Mouse (Mus musculus) CD4-positive helper T cell, adult 2 months (primary cell): Measurements from ENCODE around the gene Sept9.

Experiments
- DNase-seq: peaks from one replicate; pipeline ENCODE4 v3.0.0-alpha.2; 2012; ENCODE audit warnings: low read depth, missing footprints, low spot score

Gene Sept9

DNA sequence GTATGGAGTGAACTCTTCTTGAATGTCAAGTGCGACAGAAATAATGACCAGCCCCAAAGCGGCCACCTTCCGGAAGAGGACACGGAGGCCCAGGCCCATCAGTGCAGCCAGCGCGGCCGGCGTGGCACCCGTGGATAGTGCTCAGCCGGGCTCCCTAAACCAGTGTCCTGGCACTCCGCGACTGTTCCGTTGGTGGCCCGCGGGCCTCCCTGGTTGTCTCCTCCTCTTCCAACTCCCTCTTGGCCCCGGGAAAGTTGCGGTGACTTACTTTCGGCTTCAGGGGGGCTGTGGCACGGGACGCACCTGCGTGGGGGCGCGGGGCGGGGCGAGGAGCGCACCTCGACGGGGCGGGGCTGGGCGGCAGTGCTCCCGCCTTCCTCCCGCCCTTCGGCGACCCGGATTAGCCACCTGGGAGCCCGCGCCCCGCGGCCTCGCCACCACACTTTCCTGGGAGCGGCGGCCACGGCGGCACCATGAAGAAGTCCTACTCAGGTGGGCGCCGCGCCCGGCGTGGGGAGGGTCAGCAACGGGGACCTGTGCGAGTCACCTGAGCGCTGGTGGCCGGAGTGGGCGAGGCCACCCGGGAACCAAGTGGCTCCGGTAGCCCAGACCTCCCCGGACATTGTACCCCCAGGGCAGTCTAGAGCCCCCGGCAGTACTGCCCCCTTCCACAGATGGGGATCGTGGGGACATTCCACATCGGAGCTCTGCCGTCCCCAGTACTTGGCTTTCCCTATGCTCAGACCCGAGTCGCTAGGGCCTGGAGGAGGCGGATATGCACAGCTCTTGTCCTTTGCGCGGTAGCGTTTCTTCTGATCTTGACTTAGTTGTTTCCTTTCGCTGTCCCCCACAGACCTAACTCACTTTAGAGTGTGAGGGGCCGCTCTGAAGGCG, at the start of gene Sept9:
Sept9 (plus strand) TSS at position 380 of the 894 bp plus-strand sequence.
- peak; percentile 30 for DNase-seq

- DNase-seq = no peak
These were observed 48.9 kb upstream of the Sept9 start for GRCm38 (mm10) chr11:117150467-117150966.

- no peak for DNase-seq
These were observed 48.0 kb upstream of the Sept9 start for GRCm38 (mm10) chr11:117151461-117151860.

DNA sequence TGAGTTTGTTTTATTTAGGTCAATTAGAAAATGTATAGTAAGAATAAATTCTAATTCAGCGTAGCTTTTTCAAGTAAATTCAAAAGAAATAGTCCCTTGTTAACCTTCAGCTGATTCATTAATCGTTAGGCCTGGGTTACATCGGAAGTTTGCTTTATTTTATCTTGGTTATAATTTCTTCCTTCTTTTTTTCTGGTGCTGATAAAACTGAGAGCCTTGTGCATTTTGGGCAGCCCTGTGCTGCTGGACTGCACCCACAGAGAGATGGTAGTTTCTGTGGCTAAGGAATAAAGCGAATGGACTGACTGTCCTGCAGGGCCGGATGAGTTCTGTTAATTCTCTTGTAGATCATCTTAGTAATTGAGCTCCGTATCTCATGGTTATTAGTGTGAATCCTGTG, 46.9 kb upstream of the Sept9 start:
- DNase-seq = no peak

DNA sequence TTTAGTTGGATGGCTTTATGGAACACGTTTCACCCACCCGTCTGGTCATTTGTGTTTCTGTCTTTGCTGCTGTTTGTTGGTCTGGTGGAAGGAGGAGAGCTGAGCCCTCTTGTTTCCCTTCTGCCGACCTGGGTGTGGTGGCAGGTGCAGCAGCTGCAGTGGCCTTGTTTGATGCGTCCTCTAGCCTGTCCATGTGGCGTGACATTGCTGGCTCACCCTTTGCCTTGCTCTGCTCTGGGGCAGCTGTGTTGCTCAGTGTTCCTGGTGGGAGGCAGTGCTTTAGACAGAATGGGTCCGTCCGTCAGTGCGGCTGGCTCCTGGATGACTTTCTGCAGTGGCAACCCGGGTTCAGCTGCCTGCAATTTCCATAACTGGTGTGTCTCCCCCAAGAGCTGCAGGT, 45.9 kb upstream of the Sept9 start:
- DNase-seq = no peak

DNA sequence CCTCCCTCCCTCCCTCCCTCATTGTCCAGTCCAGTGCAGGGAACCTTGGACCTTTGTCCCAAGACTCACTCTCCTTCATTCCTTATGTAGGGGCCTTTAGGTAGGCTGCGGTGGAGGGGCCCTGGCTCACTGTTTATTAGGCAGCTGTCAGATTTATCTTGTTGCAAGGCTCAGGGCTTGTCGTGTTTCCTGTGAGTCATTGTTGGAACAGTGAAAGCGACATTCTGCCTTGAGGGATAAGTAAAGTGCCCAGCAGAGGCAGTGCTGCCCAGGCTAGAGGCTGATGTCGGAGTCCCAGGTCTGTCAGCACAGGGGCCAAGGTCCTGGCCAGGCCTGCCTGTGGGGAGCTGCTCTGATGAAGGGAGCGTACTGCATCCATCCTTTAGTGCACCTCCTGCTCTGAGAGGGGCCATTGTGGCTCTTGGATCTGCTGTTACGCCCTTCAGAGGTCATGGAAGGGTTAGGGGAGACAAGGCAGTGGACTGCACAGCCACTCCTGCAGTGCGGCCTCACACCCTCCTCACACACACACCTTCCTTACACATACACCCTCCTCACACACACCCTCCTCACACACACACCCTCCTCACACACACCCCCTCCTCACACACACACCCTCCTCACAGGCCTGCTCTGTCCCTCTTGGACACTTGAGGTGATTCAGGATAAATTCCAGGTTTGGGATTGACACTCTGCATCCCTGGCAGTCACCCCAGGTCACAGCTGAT, 45.2 kb upstream of the Sept9 start:
- DNase-seq = no peak

DNA sequence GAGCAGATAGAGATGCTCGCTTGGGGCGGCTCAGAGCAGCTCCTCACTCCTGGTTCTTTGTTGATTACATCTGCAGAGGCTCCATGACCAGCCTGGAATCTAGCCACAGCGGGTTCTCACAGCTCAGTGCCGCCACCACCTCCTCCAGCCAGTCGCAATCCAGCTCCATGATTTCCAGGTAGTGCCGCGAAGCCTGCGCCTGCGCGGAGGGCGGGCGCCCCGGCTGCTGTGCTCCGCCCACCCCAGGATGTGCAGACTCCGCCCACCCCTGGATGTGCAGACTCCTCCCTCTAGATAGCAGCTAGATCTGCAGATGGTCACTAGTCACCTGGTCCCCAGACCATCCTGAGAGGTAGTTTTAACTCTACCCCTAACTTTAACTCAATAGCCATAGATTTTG, 42.7 kb upstream of the Sept9 start:
- DNase-seq = no peak

DNA sequence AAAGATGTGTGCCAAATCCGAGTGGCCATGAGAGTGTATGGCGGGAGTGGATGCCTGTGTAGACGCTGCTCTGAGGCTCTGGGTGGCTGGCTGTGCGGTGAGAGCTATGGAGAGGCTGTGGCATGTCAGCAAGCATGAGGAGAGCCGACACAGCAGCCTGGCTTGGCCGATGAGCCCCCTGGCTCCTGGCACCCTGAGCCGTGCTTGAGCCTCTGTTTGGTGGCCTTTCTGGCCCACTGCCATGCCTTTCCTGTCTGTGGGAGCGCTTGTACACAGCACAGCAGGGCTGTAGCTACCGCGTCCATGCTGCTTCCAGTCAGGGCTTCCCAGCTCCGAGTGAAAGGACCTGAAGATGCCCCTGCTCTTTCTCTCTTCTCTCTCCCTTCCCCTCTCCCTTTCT, 41.1 kb upstream of the Sept9 start:
- no peak for DNase-seq

- no peak for DNase-seq
These were observed 40.1 kb upstream of the Sept9 start for GRCm38 (mm10) chr11:117159257-117159945.

- no peak for DNase-seq
These were observed 39.5 kb upstream of the Sept9 start for GRCm38 (mm10) chr11:117159946-117160307.

- no peak for DNase-seq
These were observed 38.7 kb upstream of the Sept9 start for GRCm38 (mm10) chr11:117160791-117161190.

GRCm38 (mm10) chr11:117161574-117161973, 37.9 kb upstream of the Sept9 start:
- DNase-seq = no peak

DNA sequence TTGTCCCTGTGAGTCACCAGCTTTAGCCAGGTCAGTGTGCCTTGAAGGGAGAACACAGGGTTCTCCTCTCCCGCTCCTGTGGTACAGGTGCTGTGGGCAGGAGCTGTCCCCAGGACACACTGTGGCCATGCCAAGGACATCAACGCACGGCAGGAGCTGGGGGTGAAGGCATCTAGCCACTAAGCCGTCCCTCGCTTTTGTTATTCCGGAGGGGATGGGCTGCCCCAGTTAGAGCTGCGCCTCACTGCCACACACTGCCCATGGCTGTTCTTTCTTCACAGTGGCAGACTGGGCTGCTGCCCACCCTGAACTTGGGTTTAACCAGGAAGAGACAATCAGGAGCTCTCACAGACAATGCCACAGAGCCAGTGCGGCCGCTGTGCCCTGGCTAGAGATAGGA, 36.4 kb upstream of the Sept9 start:
- no peak for DNase-seq

DNA sequence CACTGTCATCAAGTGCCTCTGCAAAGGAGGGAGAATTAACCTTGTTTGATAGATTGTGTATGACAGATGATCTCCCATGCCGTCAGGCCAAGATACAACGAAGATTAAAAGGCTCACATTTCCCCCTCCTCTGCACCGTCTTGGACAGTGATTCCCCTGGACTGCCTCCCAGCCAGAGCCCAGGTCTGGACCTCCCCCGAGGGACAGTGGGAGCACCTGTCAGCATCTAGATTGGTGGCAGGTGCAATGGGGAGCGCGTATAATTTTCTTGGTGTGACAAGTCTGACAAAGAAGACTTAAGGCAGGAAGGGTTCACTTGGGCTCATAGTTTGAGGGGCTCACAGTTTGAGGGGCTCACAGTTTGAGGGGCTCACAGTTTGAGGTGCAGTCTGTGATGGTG, 35.7 kb upstream of the Sept9 start:
- DNase-seq = no peak

- no peak for DNase-seq
These were observed 31.0 kb upstream of the Sept9 start for GRCm38 (mm10) chr11:117168278-117169087.

DNA sequence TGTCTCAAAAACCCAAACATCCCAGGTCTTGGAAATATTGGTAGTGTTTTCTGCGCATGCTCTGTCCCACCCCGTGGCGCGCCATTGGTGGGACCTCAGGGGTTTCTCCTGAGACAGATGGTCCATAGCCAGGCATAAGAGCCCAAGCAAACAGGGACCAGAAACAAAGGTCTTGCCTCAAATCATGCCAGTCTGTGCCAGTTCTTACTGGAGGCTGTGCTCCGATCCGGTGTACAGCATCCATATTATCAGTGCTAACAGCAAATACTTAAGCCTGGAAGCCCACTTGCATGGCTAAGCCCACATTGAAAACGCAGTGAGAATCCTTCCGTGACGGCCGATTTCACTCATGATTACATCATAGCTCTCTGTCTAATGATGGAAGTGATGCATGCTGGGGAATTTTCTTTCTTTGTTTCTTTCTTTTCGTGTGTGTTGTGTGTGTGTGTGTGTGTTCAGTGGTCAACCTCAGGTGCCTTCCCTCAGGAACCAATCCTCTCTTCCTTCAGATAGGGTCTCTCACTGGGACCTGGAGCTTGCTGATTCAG, 30.3 kb upstream of the Sept9 start:
- DNase-seq = no peak

DNA sequence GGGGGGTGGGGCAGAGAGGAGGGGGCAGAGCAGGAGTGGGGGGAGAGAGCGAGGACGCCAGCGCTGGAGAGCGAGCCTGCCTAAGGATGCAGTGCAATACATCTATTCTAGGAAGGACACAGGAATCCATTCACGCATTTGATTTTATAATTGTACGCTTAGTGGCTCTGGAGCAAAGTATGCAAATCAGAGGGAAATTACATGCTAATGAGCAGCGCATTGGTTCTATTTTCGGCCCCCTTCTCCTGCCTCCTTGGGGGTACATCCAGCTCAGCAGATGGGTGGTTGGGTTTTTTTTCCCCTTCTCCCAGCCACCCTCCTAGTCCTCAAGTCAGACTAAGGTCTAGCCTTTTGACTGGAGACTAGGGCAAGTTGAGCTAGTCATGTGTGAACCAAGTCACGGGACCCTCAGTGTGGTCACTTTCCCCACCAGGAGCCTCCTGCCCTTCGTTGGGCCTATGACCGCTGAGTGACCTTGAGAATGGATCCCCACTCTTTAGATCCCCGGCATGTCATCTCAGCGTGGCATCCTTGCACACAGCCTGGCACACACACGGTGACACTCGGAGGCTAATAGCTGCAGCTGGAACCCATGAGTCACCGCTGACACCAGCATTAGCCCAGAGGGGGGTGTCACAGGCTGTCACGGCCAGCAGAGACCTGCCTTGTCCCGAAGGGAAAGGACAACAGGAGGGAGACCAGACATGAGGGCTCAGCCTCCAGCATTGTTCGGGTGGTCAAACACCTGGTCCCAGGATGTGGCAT, 29.5 kb upstream of the Sept9 start:
- no peak for DNase-seq

GRCm38 (mm10) chr11:117174098-117174892, 25.2 kb upstream of the Sept9 start:
- no peak for DNase-seq

DNA sequence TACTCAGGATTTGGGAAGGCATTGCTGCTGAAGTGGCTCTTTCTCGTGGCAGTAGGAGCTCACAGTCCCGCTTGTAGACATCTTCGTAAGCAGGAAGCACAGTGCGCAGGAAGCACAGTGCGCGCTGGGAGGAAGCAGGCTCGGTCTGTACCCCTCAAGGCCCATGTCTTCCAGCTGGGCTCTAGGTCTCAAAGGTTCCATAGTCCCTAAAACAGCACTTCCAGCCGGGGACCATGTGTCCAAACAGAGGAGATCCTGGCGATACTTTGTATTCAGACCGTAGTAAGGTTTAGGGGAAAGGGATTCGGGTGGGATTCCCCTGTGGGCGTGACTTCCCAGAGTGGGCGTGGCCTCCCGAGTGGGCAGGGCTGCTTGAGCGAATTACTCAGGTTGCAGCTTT, 24.5 kb upstream of the Sept9 start:
- DNase-seq = peak; percentile 63
